Mouse (Mus musculus) embryo, embryonic 10 days (tissue): ENCODE results near the gene Fpr-rs6.

ENCODE experiments used
- DNase-seq: peaks from one replicate; pipeline ENCODE4 v3.0.0-alpha.2; 2015; ENCODE audit warnings: low spot score

Gene Fpr-rs6

DNA sequence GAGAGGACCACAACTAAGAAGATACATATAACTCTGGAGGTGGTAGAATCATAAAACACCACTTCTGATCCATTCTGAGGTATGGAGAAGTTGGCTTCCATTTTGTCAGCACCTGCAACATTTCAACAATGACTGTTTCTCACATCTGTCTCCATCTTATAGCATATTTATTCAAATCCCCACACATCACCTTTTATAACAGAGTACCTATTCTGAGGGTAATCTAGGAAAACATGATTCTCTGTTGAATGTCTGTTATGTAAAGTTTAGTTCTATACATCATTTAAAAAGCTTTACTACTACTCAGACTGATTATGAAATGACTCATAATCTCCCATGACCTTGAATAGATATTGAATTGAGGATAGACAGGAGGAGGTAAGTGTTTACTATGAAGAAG lies at the start of gene Fpr-rs6:
Gene Fpr-rs6 (minus strand): TSS at position 101 of the 400 bp plus-strand sequence.
- no peak for DNase-seq
